Comparison of ENCODE assay signal across 10 mouse cellular contexts in genomic region chr12:62768930-62769329, GRCm38 (mm10).
DNase-seq lines count a peak whose midpoint lies in the region; ATAC-seq lines count a peak whose summit lies in the region.
"Had no signal": no experiment of that assay in that cellular context is flagged by ENCODE, and none has a peak within 500 bp of the region (broad histone marks: within the 10 kb centered on the region; RNA-seq: fewer than 3 reads in every experiment).

No protein-coding gene starts in this region.

- no peak for ATAC-seq in frontal cortex, adult (ENCODE audit: low TSS enrichment)
- no peak for ATAC-seq in megakaryocyte-erythroid progenitor cell, adult 5-6 weeks (replicated peaks; ENCODE audit: low FRiP score, low TSS enrichment, poor library complexity, severe bottlenecking)
- ATAC-seq: inflammation-experienced regulatory T-cells, adult 6 months had no signal

- DNase-seq in frontal cortex, postnatal 10 days (ENCODE audit: low spot score in 2 of 2) = peak; percentile 4 to 5
- DNase-seq in right cerebral cortex, postnatal 10 days (ENCODE audit: low spot score in 2 of 2) = peak; percentile 27 to 35
- DNase-seq in right cerebral cortex, adult 2 months (ENCODE audit: low spot score in 2 of 2) = no peak
- peak; percentile 38 to 51 for DNase-seq in layer of hippocampus, postnatal 10 days (ENCODE audit: low spot score in 2 of 2)
- no peak for DNase-seq in kidney, postnatal 25 days
- DNase-seq: adrenal gland, postnatal 25 days; heart, adult 18-20 months had no signal

Comparison
In these comparisons a context has a peak if more than half of its experiments do, and no peak if none do; other contexts are left out.
1. DNase-seq: peak in frontal cortex, postnatal 10 days (2 of 2), right cerebral cortex, postnatal 10 days (2 of 2) and layer of hippocampus, postnatal 10 days (2 of 2); none in right cerebral cortex, adult 2 months (0 of 2) and kidney, postnatal 25 days (0 of 2).